Mouse (Mus musculus) testis, adult 2 months (tissue): ENCODE results near the gene Plin5.

ENCODE experiments used
- CTCF ChIP-seq: fragments of 200-500 bp; IDR thresholded peaks from 2 replicates; pipeline ENCODE4 v1.5.1; 2012; ENCODE audit warnings: low read depth, mild to moderate bottlenecking, inconsistent platforms, low read length, moderate library complexity; ENCODE audit not compliant: control insufficient read depth, insufficient read depth, insufficient replicate concordance
- POLR2A ChIP-seq: fragments of 200-500 bp; IDR thresholded peaks from 2 replicates; pipeline ENCODE4 v1.6.1; 2012; ENCODE audit warnings: low read depth, mild to moderate bottlenecking, inconsistent platforms, low read length, moderate library complexity; ENCODE audit not compliant: control insufficient read depth

DNA sequence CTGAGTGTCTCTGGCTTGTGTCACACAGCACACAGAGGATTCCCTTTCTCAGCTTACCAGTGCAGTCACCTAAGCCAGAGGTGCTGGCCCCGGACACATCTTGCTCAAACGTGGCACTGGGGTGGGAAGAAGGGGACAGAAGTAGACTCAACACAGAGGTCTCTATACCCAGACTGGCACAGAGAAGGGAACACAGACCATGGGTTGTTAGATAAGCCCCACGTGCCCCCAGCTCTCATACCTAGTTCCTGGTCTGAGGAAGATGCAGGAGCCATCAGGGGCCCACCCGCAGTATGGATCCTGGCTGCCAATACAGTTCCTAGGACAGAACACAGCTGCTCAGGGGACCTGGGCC, 7.9 kb upstream of the Plin5 start:
- TF ChIP-seq CTCF (no peak), POLR2A (no peak)
